Mouse (Mus musculus): ENCODE results near the gene Sall2.
"Not testable (repeated sequence)": the region's sequence is repeated elsewhere in the genome, so short reads cannot be mapped to it uniquely, and the experiment has no call there.

The Sall2 gene

DNA sequence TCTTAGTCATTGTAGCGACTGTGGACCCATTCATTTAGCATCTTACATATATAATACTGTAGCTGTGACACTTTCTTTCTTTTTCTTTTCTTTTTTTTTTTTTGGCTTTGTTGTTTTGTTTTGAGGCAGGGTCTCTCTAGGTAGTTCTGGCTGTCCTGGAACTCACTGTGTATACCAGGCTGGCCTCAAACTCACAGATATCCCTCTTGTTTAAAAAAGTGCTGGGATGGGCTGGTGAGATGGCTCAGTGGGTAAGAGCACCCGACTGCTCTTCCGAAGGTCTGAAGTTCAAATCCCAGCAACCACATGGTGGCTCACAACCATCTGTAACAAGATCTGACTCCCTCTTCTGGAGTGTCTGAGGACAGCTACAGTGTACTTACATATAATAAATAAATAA is 25.0 kb downstream of the Sall2 start:
- DNase-seq (ENCODE audit: low read depth): not testable (repeated sequence)

DNA sequence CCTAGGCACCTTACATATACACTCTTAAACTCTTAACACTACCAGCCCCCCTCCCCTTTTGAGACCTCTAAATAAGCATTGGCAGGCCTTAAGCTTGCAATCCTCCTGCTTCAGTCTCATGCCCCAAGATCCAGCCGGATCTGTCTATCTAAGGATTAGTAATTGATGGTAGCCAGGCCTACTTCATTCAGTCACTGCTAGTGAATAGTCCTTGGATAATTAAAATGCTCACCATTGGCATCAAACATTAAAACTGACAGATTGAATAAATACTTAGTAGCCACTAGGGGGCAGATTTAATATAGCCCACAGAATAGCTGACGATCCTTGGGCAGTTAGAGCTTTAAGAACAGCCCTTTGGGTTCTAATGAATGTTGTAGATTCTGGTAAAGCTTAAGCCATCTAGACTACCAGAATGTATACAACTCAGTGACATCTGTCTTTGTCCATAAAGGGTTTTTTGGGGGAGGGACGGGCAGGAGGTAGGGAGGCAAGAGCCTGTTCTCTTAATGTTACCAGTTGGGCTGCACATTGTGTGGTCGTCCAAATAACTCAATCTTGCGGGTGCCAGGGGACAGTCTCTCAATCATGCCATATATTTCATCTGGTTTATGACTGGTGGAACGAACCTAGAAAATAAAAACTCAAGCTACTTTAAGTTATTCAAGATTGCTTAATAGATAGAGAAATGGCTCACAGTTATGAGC is 32.9 kb downstream of the Sall2 start:
- peak; percentile 70 for DNase-seq (ENCODE audit: low read depth)

- no peak for DNase-seq (ENCODE audit: low read depth)
These were observed 44.4 kb downstream of the Sall2 start for GRCm38 (mm10) chr14:52284191-52284590.

- no peak for DNase-seq (ENCODE audit: low read depth)
These were observed 44.9 kb downstream of the Sall2 start for GRCm38 (mm10) chr14:52283629-52284028.

GRCm38 (mm10) chr14:52279747-52280120 is 48.8 kb downstream of the Sall2 start:
- DNase-seq (ENCODE audit: low read depth): peak; percentile 45

GRCm38 (mm10) chr14:52278932-52279746 is 49.4 kb downstream of the Sall2 start, which contains the start of the genes Tox4 and Rab2b:
Gene Tox4, plus strand, starts transcription at chr14:52279146.
Gene Rab2b, minus strand, starts transcription at chr14:52279545.
- DNase-seq (ENCODE audit: low read depth): peak; percentile 99

- DNase-seq (ENCODE audit: low read depth): no peak
These were observed 51.4 kb downstream of the Sall2 start for GRCm38 (mm10) chr14:52277210-52277609.

DNA sequence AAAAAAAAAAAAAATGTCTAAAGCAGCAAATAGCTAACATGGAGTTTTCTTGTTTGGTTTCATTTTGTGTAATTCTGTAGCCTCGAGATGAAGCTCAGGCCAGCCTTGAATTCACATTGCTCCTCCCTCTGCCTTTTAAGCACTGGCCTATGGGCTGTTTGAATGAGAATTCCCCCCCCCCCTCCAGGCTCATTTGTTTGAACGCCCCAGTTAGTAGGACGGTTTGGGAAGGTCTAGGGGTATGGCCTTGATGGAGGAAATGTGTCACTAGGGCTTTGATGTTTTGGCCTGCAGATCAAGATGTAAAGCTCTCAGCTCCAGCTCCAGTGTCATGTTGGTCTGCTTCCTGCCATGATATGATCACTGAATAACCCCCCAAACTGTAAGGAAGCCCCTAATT is 55.8 kb downstream of the Sall2 start:
- peak; percentile 76 for DNase-seq (ENCODE audit: low read depth)

Measured in 416B (cell line).